Mouse (Mus musculus) bone marrow macrophage, adult 2 months (primary cell): ENCODE measurements around the gene N4bp2.

Experiments used
- CTCF ChIP-seq: IDR thresholded peaks from 2 replicates; pipeline ENCODE4 v1.5.1; 2012; ENCODE audit warnings: low read depth, mild to moderate bottlenecking, low read length, moderate library complexity
- POLR2A ChIP-seq: IDR thresholded peaks from 2 replicates; pipeline ENCODE4 v1.6.1; 2012; ENCODE audit warnings: mild to moderate bottlenecking, low read depth, low read length, borderline replicate concordance

GRCm38 (mm10) chr5:65864486-65864885, 101.2 kb downstream of the N4bp2 start:
- no peak for TF ChIP-seq POLR2A
- TF ChIP-seq CTCF, result no peak
